Mouse (Mus musculus) heart, postnatal 36 days (tissue): ENCODE data around the gene Rela. TPM values are rescaled to one million over a fixed set of nuclear protein-coding genes. Genes with fewer than 3 reads are reported as not detected.
A peak's percentile ranks its signal among the peaks of the same experiment; 100 is the strongest.

Experiments used
- DNase-seq, 2 experiments: peaks; one replicate each; pipeline ENCODE4 v3.0.0; 2021 to 2022
- intact Hi-C: fragments of 180-260 bp; cut with DNase I; formaldehyde crosslinking; loops from one replicate; pipeline ENCODE4 v1.15.1; 2025
- total RNA-seq, 2 experiments: library from RNA; stranded (reverse); gene quantifications; 2 replicates each; pipeline ENCODE4 v1.2.3; 2021

Rela gene
- total RNA-seq: 10 to 100 TPM; 25.6 to 31.2 TPM

- DNase-seq: peak; percentile 94 to 97
- intact Hi-C loops: loop anchor here (2.0 to 5.0 kb wide), 2 partner anchors 51 to 90 kb away; partner anchors contain the start of genes Ehbp1l1, Fam89b, Map3k11 and Pcnx3
Measured at GRCm38 (mm10) chr19:5637069-5638047, at the start of gene Rela. Gene Rela (plus strand): TSS chr19:5637483.

GRCm38 (mm10) chr19:5589159-5589558 lies 48.1 kb upstream of the Rela start:
- intact Hi-C loops: no loop called here
- DNase-seq: no peak

- intact Hi-C loops: no loop called here
- DNase-seq: no peak
Measured at GRCm38 (mm10) chr19:5591888-5592287, 45.4 kb upstream of the Rela start.

GRCm38 (mm10) chr19:5599224-5599623 lies 38.1 kb upstream of the Rela start:
- DNase-seq: no peak
- intact Hi-C loops: no loop called here

- intact Hi-C loops: no loop called here
- DNase-seq: peak; percentile 65 to 75
Measured at GRCm38 (mm10) chr19:5601752-5602541, 35.3 kb upstream of the Rela start, which contains the start of gene Rnaseh2c. Gene Rnaseh2c (plus strand): TSS chr19:5601873.

- intact Hi-C loops: no loop called here
- no peak for DNase-seq
Measured at GRCm38 (mm10) chr19:5603664-5604063, 33.6 kb upstream of the Rela start.

- no peak for DNase-seq
- intact Hi-C loops: no loop called here
Measured at GRCm38 (mm10) chr19:5605126-5605525, 32.2 kb upstream of the Rela start.

GRCm38 (mm10) chr19:5606196-5606595 lies 31.1 kb upstream of the Rela start:
- intact Hi-C loops: no loop called here
- DNase-seq: no peak

- intact Hi-C loops: loop anchor here (2.0 kb wide), 1 partner anchor 79 kb away; no protein-coding TSS in a partner anchor
- DNase-seq: no peak
Measured at GRCm38 (mm10) chr19:5607705-5608410, 29.4 kb upstream of the Rela start.

- DNase-seq: no peak
- intact Hi-C loops: loop anchor here (2.0 kb wide), 1 partner anchor 78 kb away; no protein-coding TSS in a partner anchor
Measured at GRCm38 (mm10) chr19:5608707-5609106, 28.6 kb upstream of the Rela start.

GRCm38 (mm10) chr19:5609171-5609546 lies 28.1 kb upstream of the Rela start:
- DNase-seq: no peak
- intact Hi-C loops: loop anchor here (2.0 kb wide), 1 partner anchor 78 kb away; no protein-coding TSS in a partner anchor

- intact Hi-C loops: loop anchor here (2.0 kb wide), 2 partner anchors 51 to 77 kb away; no protein-coding TSS in a partner anchor
- peak; percentile 90 to 99 for DNase-seq
Measured at GRCm38 (mm10) chr19:5609547-5610404, 27.5 kb upstream of the Rela start, which contains the start of gene Kat5. Gene Kat5 (minus strand): TSS chr19:5610237.

GRCm38 (mm10) chr19:5611973-5612372 lies 25.3 kb upstream of the Rela start:
- intact Hi-C loops: loop anchor here (2.0 kb wide), 1 partner anchor 49 kb away; no protein-coding TSS in a partner anchor

GRCm38 (mm10) chr19:5612762-5613411 lies 24.4 kb upstream of the Rela start:
- DNase-seq: no peak
- intact Hi-C loops: no loop called here

More at GRCm38 (mm10) chr19:5611973-5612372, 25.3 kb upstream of the Rela start:
- DNase-seq: no peak

GRCm38 (mm10) chr19:5614953-5615352 lies 22.3 kb upstream of the Rela start:
- DNase-seq: no peak

GRCm38 (mm10) chr19:5620007-5620406 lies 17.3 kb upstream of the Rela start:
- intact Hi-C loops: no loop called here
- DNase-seq: no peak

More at GRCm38 (mm10) chr19:5614953-5615352, 22.3 kb upstream of the Rela start:
- intact Hi-C loops: no loop called here

GRCm38 (mm10) chr19:5621884-5622283 lies 15.4 kb upstream of the Rela start:
- intact Hi-C loops: no loop called here
- DNase-seq: no peak

GRCm38 (mm10) chr19:5625311-5625710 lies 12.0 kb upstream of the Rela start:
- DNase-seq: no peak
- intact Hi-C loops: no loop called here

- no peak for DNase-seq
- intact Hi-C loops: no loop called here
Measured at GRCm38 (mm10) chr19:5629907-5630306, 7.4 kb upstream of the Rela start.
